Mouse (Mus musculus): ENCODE data around the gene Gm21962.
"Not testable (repeated sequence)": the region's sequence is repeated elsewhere in the genome, so short reads cannot be mapped to it uniquely, and the experiment has no call there.

Gm21962 gene

GRCm38 (mm10) chr3:137671224-137671623 lies at the start of gene Gm21962:
Gm21962 (plus strand) TSS chr3:137671524.
- DNase-seq (ENCODE audit: extremely low read depth, low read depth, low spot score) = not testable (repeated sequence)

- DNase-seq (ENCODE audit: extremely low read depth, low read depth, low spot score) = no peak
Measured at GRCm38 (mm10) chr3:137622091-137622490, 49.2 kb upstream of the Gm21962 start.

- no peak for DNase-seq (ENCODE audit: extremely low read depth, low read depth, low spot score)
Measured at GRCm38 (mm10) chr3:137622895-137623580, 48.3 kb upstream of the Gm21962 start.

GRCm38 (mm10) chr3:137623581-137624362 lies 47.6 kb upstream of the Gm21962 start:
- no peak for DNase-seq (ENCODE audit: extremely low read depth, low read depth, low spot score)

- no peak for DNase-seq (ENCODE audit: extremely low read depth, low read depth, low spot score)
Measured at GRCm38 (mm10) chr3:137625054-137625453, 46.3 kb upstream of the Gm21962 start.

GRCm38 (mm10) chr3:137633726-137634125 lies 37.6 kb upstream of the Gm21962 start:
- no peak for DNase-seq (ENCODE audit: extremely low read depth, low read depth, low spot score)

- no peak for DNase-seq (ENCODE audit: extremely low read depth, low read depth, low spot score)
Measured at GRCm38 (mm10) chr3:137636571-137636970, 34.8 kb upstream of the Gm21962 start.

- DNase-seq (ENCODE audit: extremely low read depth, low read depth, low spot score) = no peak
Measured at GRCm38 (mm10) chr3:137641238-137641637, 30.1 kb upstream of the Gm21962 start.

GRCm38 (mm10) chr3:137642137-137642536 lies 29.2 kb upstream of the Gm21962 start:
- no peak for DNase-seq (ENCODE audit: extremely low read depth, low read depth, low spot score)

GRCm38 (mm10) chr3:137642568-137642967 lies 28.8 kb upstream of the Gm21962 start:
- no peak for DNase-seq (ENCODE audit: extremely low read depth, low read depth, low spot score)

GRCm38 (mm10) chr3:137644081-137644480 lies 27.2 kb upstream of the Gm21962 start:
- DNase-seq (ENCODE audit: extremely low read depth, low read depth, low spot score) = no peak

GRCm38 (mm10) chr3:137644947-137645346 lies 26.4 kb upstream of the Gm21962 start:
- no peak for DNase-seq (ENCODE audit: extremely low read depth, low read depth, low spot score)

- no peak for DNase-seq (ENCODE audit: extremely low read depth, low read depth, low spot score)
Measured at GRCm38 (mm10) chr3:137647427-137648100, 23.8 kb upstream of the Gm21962 start.

- DNase-seq (ENCODE audit: extremely low read depth, low read depth, low spot score) = no peak
Measured at GRCm38 (mm10) chr3:137649112-137649511, 22.2 kb upstream of the Gm21962 start.

- no peak for DNase-seq (ENCODE audit: extremely low read depth, low read depth, low spot score)
Measured at GRCm38 (mm10) chr3:137652853-137653252, 18.5 kb upstream of the Gm21962 start.

- no peak for DNase-seq (ENCODE audit: extremely low read depth, low read depth, low spot score)
Measured at GRCm38 (mm10) chr3:137680923-137681322, 9.6 kb downstream of the Gm21962 start.

- no peak for DNase-seq (ENCODE audit: extremely low read depth, low read depth, low spot score)
Measured at GRCm38 (mm10) chr3:137682911-137683806, 11.8 kb downstream of the Gm21962 start.

- DNase-seq (ENCODE audit: extremely low read depth, low read depth, low spot score) = no peak
Measured at GRCm38 (mm10) chr3:137683807-137684403, 12.6 kb downstream of the Gm21962 start.

GRCm38 (mm10) chr3:137686932-137687331 lies 15.6 kb downstream of the Gm21962 start:
- DNase-seq (ENCODE audit: extremely low read depth, low read depth, low spot score) = no peak

- DNase-seq (ENCODE audit: extremely low read depth, low read depth, low spot score) = no peak
Measured at GRCm38 (mm10) chr3:137691503-137691902, 20.2 kb downstream of the Gm21962 start.
